Mouse (Mus musculus) lung, adult 2 months (tissue): ENCODE results near the gene Sstr3.

Experiments used
- CTCF ChIP-seq: fragments of 200-500 bp; IDR thresholded peaks from 2 replicates; pipeline ENCODE4 v1.5.1; 2011; ENCODE audit warnings: mild to moderate bottlenecking, low read length, control low read depth; ENCODE audit not compliant: insufficient read depth
- POLR2A ChIP-seq: fragments of 200-500 bp; IDR thresholded peaks from 2 replicates; pipeline ENCODE4 v1.6.1; 2011; ENCODE audit warnings: low read depth, mild to moderate bottlenecking, control low read depth, low read length, borderline replicate concordance; ENCODE audit errors: extremely low read depth

GRCm38 (mm10) chr15:78494968-78495406 is 49.5 kb downstream of the Sstr3 start, which contains the start of gene Il2rb:
- TF ChIP-seq CTCF (no peak), POLR2A (no peak; the same call in 1 of the 2 replicates)
